Mouse (Mus musculus): Measurements from ENCODE around the gene Kifc3.

DNA sequence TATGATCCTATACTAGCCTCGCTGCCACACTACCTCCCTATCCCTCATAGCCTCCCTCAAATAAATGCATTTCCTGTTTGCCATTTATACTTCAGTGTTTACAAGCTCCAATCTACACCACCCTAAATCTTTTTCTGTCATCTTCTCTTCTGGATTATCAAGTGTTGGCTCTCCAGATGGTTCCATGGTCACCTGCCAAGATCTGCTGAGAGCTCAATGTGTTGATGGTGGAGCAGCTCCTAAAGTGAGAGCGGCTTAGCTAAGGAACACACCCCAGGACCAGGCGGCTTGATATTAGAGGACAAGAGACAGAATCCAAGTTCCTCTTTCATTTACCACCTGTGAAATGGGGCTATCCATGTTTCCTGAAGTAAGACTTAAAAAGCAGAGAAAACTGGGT lies 124.6 kb downstream of the Kifc3 start:
- no peak for TF ChIP-seq CTCF (IDR thresholded peaks at IDR 0.05; ENCODE audit: low read depth, low read length)
- TF ChIP-seq TAL1 (conservative IDR thresholded peaks at IDR 0.05; ENCODE audit: low read depth, low read length) = no peak
- no peak for TF ChIP-seq POLR2AphosphoS5 (IDR thresholded peaks at IDR 0.05; ENCODE audit: insufficient replicate concordance, low read depth, low read length)
- TF ChIP-seq GATA1 (IDR thresholded peaks at IDR 0.05; ENCODE audit: borderline replicate concordance, low read length) = no peak
